Mouse (Mus musculus): ENCODE results near the gene Ankrd35.
A peak's percentile ranks its signal among the peaks of the same experiment; 100 is the strongest.
"Not testable (repeated sequence)": the region's sequence is repeated elsewhere in the genome, so short reads cannot be mapped to it uniquely, and the experiment has no call there.

The Ankrd35 gene

DNA sequence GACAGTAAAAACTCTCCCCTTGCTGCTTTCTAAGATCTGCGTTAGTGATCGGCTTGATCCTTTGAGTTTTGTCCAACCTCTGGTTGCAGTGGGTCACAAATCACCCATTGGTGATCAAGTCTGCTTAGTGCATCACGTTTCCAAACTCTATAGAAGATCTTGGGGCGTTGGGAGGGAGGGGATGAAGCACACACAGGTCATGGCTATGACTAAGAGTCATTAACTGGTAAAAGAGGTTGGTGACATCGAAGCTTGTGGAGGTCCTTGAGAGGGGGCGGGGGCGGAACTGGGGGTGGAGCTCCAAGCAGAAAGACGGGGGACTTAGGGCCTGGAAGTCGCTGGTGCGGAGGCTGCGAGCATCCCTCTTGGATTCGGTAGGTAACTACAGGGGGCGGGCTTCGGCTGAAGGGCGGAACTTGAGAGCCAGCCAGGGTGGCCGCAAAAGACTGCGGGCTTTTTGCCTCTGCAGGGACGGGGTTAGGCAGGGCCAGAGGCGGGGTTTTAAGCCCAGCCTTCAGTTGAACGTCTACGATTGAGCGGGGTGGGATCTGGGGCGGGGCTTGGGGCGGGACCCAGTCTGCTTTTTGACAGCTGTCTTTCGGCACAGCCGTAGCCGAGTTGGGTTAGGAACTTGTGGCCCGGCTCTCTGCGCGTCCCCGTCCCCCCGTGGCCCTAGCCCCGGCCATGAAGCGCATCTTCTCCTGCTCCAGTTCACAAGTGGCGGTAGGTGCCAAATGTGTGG is at the start of gene Ankrd35:
Gene Ankrd35, plus strand, starts transcription at position 405 of the 742 bp plus-strand sequence.
- peak; percentile 86 to 92 for DNase-seq

- no peak for DNase-seq
Measured at GRCm38 (mm10) chr3:96623201-96623600, 46.7 kb upstream of the Ankrd35 start.

GRCm38 (mm10) chr3:96629729-96630600 is 40.0 kb upstream of the Ankrd35 start, which contains the start of gene Rbm8a:
Gene Rbm8a (plus strand): TSS chr3:96629933.
- peak; percentile 96 to 97 for DNase-seq

GRCm38 (mm10) chr3:96632058-96632457 is 37.9 kb upstream of the Ankrd35 start:
- DNase-seq: no peak

DNA sequence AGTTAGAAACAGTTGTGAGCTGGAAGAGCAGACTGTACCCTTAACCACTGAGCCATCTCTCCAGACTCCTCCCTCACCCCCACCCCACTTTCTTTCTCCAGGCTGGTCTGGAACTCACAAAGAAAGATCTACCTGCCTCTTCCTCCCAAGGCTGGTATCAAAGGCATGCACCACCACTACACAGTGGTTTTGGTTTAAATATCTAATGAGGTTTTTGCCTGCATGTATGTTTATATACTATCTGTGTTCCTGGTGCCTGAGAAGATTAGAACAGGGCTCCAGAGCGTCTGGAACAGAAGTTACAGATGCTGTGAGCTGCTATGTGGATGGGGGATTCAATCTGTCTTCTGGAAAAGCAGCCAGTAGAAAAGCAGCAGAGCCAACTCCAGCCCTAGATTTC is 35.9 kb upstream of the Ankrd35 start:
- no peak for DNase-seq

GRCm38 (mm10) chr3:96634928-96635879 is 34.7 kb upstream of the Ankrd35 start, which contains the start of the genes Pex11b and Gm42957:
Gene Pex11b (plus strand): TSS chr3:96635376.
Gene Gm42957 (plus strand): TSS chr3:96635474.
- peak; percentile 94 to 96 for DNase-seq

- DNase-seq: no peak
Measured at GRCm38 (mm10) chr3:96635906-96636305, 34.0 kb upstream of the Ankrd35 start.

DNA sequence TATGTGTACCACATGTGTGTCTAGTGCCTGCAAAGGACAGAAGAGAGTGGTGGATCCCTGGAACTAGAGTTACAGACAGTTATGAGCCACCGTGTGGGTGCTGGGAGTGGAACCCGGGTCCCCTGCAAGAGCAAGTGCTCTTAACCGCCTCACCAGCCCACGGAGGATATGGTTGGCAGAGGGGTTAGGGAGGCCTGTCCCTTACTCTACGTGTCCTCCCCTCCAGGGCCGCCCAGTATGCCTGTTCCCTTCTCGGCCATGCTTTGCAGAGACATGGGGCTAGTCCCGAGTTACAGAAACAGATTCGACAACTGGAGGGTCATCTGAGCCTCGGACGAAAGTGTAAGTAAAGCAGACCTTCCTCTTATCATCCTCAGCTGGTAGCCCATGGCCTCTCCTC is 33.5 kb upstream of the Ankrd35 start:
- DNase-seq: peak in 1 of 2 experiments; percentile 12

DNA sequence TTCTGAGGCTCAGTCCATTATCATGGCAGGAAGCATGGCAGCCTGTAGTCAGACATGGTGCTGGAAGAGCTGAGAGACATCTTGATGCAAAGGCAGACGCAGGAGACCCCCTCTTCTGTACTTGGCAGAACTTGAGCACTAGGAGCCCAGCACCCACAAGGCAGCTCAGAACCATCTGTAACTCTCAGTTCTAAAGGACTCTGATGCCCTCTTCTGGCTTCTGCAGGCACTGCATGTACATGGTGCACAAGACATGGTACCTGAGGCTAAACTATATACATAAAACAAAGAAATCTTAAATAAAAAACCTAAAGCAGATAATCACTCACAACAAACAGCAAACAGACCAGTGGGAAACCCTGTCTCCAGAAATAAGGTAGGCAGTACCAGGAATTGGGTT is 30.7 kb upstream of the Ankrd35 start:
- DNase-seq: peak; percentile 76 to 78

DNA sequence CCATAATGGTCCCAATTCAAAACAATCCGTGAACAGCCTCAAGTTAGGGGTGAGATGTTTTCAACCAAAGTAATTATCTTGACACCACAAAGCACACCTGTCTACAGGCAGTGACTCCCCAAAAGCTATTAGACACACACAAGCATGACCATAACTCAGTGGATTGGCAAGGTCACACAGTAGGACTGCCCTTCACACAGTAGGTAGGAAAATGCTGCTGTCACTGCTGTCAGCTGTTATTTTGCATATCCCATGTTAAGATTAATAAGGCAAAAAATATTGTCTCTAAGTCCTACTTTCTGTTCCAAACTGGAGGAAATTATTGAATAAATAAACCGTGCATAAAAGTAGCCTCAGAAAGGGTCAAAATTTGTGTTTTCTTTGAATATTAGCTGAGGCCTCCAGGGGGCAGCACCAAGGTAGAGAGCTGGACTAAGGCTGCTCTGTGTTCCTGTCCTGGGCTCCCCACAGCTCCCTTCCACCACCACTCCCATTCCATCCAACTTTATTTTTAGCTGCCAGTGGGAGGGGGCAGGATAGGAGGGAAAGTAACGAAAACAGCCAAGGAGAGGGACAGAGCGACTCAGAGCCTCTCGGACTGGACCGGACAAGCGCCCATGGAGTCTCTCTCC is 24.8 kb upstream of the Ankrd35 start, which contains the start of gene Itga10:
Gene Itga10, plus strand, starts transcription at position 567 of the 632 bp plus-strand sequence.
- DNase-seq: peak; percentile 72 to 80

GRCm38 (mm10) chr3:96647365-96647764 is 22.6 kb upstream of the Ankrd35 start:
- DNase-seq: no peak

- no peak for DNase-seq
Measured at GRCm38 (mm10) chr3:96660901-96661300, 9.0 kb upstream of the Ankrd35 start.

- DNase-seq: no peak
Measured at GRCm38 (mm10) chr3:96662731-96663316, 7.1 kb upstream of the Ankrd35 start.

DNA sequence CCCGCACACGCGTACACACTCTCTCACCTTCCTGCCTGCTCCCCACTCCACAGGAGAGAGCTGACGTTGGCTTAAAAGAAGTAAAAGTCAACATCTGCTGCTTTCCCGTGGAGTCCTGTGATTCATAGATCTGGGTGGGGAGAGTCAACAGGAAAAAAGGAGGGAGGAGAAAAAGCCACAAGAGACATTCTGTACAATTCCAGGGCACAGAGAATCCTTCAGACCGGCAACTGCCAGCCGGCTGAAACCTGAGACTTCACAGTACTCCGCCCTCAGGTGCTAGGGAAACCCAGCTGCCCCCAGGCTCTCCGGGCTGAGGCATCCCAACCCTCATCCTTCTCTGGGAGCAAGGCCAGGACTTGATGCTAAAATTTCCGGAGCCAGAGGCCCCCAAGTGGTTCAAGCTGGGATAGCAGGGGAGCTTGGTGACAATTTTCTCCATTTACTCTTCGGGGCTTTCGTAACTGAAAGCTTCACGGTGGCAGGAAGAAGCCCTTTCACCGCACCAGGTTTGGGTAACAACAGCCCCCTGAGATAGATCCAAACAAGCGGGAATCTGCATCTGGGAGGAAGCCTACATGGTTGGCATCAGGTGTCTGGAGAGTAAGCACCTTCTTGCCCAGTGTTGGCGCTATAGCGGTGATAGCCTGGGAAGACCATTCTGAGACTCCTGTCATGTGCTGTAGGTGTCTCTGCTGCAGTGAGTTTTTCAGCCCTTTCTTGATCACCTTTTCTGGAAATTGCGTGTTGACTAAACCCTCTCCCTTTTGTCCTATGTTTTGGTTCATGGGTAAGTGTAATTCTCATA is 6.3 kb upstream of the Ankrd35 start:
- peak; percentile 90 to 92 for DNase-seq

GRCm38 (mm10) chr3:96665732-96666363 is 4.1 kb upstream of the Ankrd35 start:
- DNase-seq: not testable (repeated sequence)

DNA sequence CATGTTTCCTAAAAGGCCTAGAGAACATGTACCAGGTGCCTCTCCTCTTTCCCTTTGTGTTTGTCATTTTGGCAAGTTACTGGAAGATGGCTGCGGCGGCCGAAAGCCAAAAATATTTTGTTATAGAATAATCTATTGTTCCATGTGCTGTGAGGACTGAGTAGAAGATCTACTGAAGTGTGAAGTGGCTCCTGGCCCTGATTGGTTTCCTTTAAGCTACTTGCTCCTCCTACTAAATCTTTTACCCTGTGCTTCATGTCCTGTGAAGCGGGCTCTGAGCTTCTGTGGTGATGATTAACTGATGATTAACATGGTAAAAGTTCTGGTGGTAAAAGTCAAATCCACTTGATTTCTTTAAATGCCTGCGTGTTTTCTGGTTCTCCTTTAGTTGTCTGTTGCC is 3.0 kb upstream of the Ankrd35 start:
- DNase-seq: no peak

DNA sequence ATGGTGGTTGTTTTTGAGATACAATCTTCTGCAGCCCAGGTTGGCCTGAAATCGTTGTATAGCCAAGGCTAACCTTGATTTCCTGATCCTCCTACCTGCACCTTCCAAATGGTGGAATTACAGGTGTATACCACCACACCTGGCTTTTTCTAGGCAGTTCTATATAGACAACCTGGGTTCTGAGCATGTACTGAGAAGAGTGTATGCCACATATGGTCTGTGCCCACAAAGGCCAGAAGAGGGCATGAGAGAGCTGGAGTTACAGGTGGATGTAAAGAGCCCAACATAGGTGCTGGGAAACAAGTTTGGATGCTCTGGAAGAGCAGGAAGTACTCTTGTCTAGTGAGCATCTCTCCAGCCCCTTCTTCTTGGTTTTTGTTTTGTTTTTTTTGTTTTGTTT is 2.6 kb upstream of the Ankrd35 start:
- peak; percentile 53 to 66 for DNase-seq

GRCm38 (mm10) chr3:96668424-96669067 is 1.4 kb upstream of the Ankrd35 start:
- no peak for DNase-seq

- DNase-seq: no peak
Measured at GRCm38 (mm10) chr3:96671519-96671918, 1.6 kb downstream of the Ankrd35 start.

Data from kidney, postnatal 4 days (tissue).